In the genomic region with DNA sequence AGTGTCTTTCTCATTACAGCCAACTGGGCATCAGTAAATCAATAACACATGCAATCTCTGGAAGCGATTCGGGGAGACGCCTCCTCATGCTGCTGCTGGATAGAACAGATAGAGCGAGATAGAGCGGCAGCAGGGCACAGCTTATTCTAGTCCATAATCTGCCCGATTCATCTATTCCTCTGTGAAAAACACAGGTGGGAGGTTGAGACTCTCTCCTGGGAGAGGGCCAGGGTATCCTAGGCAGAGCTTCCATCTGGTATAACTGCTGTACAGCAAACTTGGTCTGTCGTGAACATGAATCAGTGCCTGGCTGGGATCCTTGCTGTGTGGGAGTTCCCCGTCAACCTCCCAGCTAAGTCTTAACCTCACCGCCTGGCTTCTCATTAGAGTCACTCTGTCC, we compare ENCODE assay signal across 11 mouse cellular contexts.
DNase-seq lines count a peak whose midpoint lies in the region; ATAC-seq and TF ChIP-seq lines count a peak whose summit lies in the region.
"Had no signal": no experiment of that assay in that cellular context is flagged by ENCODE, and none has a peak within 500 bp of the region (broad histone marks: within the 10 kb centered on the region; RNA-seq: fewer than 3 reads in every experiment).

No protein-coding gene starts in this region.

- ATAC-seq in erythroblast, adult 5-6 weeks (replicated peaks; ENCODE audit: low FRiP score, poor library complexity, severe bottlenecking), result no peak
- no peak for ATAC-seq in erythroid progenitor cell, adult 5-6 weeks (replicated peaks; ENCODE audit: low FRiP score, poor library complexity, severe bottlenecking)
- ATAC-seq: intestine, embryonic 15.5 days had no signal

- no peak for TF ChIP-seq POLR2A in kidney, adult 2 months (IDR thresholded peaks at IDR 0.05; ENCODE audit: low read depth, low read length)

- DNase-seq in kidney, postnatal 10 days, result peak; percentile 7
- no peak for DNase-seq in kidney, adult 2 months
- DNase-seq in cerebellum, postnatal 36 days, result peak; percentile 32 to 46
- peak; percentile 65 to 72 for DNase-seq in layer of hippocampus, postnatal 10 days (ENCODE audit: low spot score in 2 of 2)
- DNase-seq in right cerebral cortex, postnatal 36 days (ENCODE audit: low spot score in 2 of 2), result peak; percentile 80 to 82
- DNase-seq in urinary bladder, adult 2 months (ENCODE audit: low spot score), result no peak

- H3K36me3 ChIP-seq in kidney, adult 2 months (ENCODE audit: control insufficient read depth, insufficient read depth, low read length), result no peaks in the 10 kb centered on the region
- H3K36me3 ChIP-seq: heart, embryonic 12.5 days; intestine, embryonic 15.5 days; liver, embryonic 15.5 days had no signal

- no peaks in the 10 kb centered on the region; the same call in 1 of the 2 replicates for H3K27me3 ChIP-seq in kidney, adult 2 months (replicated peaks; ENCODE audit: control insufficient read depth, insufficient read depth, low read length)
- H3K27me3 ChIP-seq: heart, embryonic 12.5 days; intestine, embryonic 15.5 days; liver, embryonic 15.5 days had no signal

- H3K4me3 ChIP-seq in kidney, adult 2 months (ENCODE audit: insufficient read depth, low read depth, low read length), result no peak overlapping the region
- H3K4me3 ChIP-seq: heart, embryonic 12.5 days; intestine, embryonic 15.5 days; liver, embryonic 15.5 days had no signal

- WGBS in kidney, adult 2 months, result 39% methylated on average over 9 of the region's 9 CpGs

- H3K4me1 ChIP-seq in kidney, adult 2 months (ENCODE audit: control insufficient read depth, insufficient read depth, low read length), result no peaks in the 10 kb centered on the region
- H3K4me1 ChIP-seq: heart, embryonic 12.5 days; intestine, embryonic 15.5 days; liver, embryonic 15.5 days had no signal

- no peak overlapping the region for H3K27ac ChIP-seq in kidney, adult 2 months (ENCODE audit: insufficient read depth, low read depth, low read length)
- H3K27ac ChIP-seq: intestine, embryonic 15.5 days; liver, embryonic 15.5 days had no signal

- TF ChIP-seq CTCF in kidney, adult 2 months (conservative IDR thresholded peaks at IDR 0.05; ENCODE audit: insufficient read depth, insufficient read length, low read depth, low read length), result no peak

Comparison
In these comparisons a context has a peak if more than half of its experiments do, and no peak if none do; other contexts are left out.
1. DNase-seq: peak in kidney, postnatal 10 days (single experiment), cerebellum, postnatal 36 days (2 of 2), layer of hippocampus, postnatal 10 days (2 of 2) and right cerebral cortex, postnatal 36 days (2 of 2); none in kidney, adult 2 months (single experiment) and urinary bladder, adult 2 months (single experiment).